Mouse (Mus musculus) kidney, adult 8-10 months (tissue): Measurements from ENCODE around the gene Ephx1.
"Not testable (repeated sequence)": the region's sequence is repeated elsewhere in the genome, so short reads cannot be mapped to it uniquely, and the experiment has no call there.

Experiments used
- DNase-seq, 2 experiments: peaks; one replicate each; pipeline ENCODE4 v3.0.0; 2022

Ephx1 gene

DNA sequence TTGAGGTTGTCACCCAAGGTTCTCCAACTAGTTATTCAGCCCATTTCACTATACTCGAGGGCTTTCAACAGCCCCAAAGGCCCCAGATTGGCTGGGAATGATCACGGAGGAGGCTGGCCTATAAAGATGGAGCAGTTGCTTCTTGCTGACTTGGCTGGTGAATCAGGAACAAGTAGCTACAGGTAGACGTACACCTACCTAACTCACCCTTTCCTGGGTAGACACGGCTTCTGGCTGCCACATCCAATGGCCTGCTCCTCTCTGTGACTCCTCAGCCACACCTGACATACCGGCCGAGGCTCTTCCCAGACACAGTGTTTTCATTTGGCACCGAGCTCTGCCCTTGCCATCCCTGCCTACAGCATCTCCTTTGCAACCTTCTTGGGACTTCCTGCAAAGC is 53.4 kb downstream of the Ephx1 start:
- DNase-seq, result no peak

DNA sequence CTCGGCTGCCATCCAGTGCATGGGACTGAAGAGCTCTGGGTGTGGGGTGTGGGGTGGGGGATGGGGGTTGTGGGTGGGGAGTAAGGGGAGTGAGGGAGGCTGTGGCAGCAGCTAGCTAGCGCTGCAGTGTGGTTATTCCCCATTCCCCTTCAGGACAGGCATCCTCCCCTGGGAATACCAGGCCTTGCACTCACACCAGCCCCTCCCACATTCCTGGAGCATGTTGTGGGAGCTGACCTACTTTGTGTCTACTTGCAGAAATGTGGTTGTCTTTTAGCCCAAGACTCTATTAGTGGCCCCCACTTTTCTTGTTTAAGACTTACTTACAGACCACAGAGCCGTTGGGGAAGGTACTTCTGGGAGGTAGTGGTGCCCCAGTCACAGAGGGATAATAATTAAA is 54.2 kb downstream of the Ephx1 start:
- DNase-seq, result no peak

DNA sequence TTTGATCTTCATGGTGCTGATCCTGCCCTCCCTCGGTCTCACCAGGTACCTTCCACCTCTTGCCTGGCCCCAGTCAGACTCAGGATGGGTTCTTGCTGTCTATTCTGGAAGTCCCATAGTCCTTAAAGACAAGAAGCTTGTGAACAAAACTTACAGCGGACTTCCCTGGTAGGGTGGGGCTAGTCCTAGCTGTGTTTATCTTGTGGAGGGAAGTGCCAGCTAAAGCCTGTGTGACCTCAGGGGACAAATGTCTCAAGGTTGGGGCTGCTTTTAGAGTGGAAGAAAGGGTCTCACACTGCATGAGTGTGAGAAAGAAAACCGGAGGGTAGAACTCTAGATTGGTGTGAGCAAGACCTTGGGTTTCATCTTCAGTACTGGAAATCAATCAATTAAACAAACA is 54.9 kb downstream of the Ephx1 start:
- no peak for DNase-seq

DNA sequence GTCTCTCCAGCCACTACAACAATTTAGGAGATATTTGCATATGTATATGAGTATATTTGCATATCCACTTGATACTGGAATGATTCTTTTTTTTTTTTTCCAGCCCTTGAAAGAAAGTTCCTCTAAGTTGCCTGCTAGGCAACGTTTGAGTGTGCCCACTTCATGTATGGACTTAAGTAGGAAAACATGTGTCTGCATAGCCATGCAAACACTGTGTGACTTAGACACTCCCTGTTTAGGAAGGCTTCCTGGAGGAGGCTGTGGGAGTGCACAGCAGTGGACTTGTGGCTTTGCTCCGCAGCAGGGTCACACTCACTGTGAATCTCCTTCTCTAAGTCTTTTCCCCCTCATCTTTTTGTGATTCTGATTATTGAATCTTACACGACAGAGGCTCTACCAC is 61.9 kb downstream of the Ephx1 start:
- DNase-seq, result no peak

DNA sequence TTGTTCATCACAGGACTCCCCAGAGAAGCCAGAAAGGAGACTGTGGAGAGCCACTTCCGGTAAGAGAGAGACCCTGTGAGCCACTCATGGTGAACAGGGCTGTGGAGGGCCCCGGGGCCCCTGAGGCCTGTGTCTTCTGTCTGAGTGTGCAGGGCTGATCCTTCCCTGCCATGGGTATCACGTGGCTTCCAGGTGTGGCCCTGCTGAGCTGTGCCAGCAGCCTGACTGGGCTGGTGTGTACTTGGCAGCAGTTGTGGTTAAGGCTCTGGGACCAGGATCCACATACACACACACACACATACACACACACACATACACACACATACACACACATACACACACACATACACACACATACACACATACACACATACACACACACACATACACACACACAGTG is 62.7 kb downstream of the Ephx1 start:
- no peak for DNase-seq

DNA sequence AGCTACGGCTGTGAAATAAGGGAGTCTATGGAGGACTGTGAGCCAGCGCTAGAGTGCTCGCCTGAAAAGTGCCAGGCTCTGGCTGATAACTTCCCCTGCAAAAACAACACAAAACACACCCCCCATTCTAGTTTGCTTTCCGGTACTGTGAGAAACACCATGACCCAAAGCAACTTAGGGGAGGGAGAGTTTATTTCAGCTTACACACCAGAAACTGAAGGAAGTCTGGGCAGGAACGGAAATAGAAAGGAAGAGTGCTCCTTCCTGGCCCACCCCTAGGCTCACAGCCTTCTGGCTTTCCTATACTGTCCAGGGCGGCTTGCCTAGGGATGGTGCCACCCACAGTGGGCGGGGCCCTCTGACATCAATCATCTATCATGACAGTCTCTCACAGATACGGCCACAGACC is 63.7 kb downstream of the Ephx1 start:
- DNase-seq, result peak; percentile 65 to 74

GRCm38 (mm10) chr1:180956401-180956800 is 64.3 kb downstream of the Ephx1 start:
- no peak for DNase-seq

DNA sequence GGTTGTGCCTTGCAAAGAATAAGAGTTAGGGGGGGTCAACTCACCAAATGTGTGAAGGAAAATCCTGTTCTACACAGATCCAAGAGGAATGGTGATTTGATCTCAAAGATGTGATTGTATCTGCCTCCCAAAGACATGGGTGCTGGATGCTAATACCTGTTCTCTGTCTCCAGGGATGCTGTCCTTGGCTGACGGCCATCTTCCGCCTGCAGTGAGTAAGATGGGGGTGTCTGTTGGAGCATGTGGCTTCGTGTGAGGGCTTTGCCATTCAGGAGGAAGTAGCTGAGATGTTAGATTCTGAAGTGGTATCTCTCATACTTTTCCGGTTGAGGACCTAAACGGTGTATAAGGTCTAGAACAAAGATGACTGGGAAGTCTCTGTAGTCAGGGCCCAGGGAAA is 67.9 kb downstream of the Ephx1 start:
- no peak for DNase-seq

DNA sequence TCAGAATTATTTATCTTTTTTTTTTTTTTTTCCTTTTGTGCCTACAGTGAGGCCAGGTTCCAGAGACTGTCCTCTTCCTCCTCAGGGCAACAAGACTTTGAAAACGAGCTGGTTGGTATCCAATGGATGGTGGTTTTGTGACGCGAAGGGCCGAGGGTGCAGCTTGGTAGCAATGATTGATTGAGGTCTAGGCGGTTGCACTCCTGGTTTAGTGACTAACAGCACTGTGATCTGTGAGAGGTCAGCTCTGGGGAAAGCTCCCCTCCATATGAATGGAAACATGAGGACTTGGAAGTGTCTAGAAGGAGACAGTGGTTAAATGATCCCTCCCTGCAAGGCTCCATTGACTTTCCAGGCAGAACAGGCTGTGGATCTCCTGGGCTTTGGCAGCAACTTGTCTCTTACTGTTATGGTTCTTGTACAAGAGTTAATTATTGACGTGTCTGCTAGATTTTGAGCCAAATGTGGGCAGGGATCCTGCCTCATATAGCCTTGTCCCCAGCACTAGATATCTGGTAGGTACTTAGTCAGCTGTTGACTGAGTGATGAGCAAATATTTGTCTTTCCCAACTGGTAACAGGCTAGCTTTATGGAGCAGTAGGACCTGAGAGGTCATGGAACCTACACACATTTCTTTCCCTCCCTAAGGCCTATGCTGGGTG is 68.5 kb downstream of the Ephx1 start:
- DNase-seq, result peak; percentile 48 to 79

- no peak for DNase-seq
These were observed 74.3 kb downstream of the Ephx1 start for GRCm38 (mm10) chr1:180946448-180946847.

GRCm38 (mm10) chr1:180945001-180945980 is 75.4 kb downstream of the Ephx1 start:
- peak; percentile 31 to 35 for DNase-seq

DNA sequence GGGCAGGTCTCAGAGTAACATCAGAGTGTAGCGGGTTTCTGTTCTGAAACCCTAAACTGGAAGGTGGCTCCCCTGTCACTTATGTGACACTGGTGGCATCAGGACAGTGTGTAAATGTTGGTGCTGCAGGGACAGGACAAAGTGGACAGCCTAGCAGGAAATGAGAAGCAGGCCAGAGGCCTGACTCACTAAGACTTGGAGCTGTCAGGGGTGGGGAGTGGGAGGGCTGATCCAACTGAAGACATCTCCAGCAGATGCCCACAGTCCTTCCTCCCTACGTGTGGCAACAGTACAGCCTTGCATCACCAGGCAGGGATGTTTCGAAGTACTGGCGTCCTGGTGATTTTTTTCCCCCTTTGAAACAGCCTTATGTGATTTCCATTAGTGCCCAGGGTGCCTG is 76.2 kb downstream of the Ephx1 start:
- no peak for DNase-seq

GRCm38 (mm10) chr1:180943896-180944295 is 76.8 kb downstream of the Ephx1 start:
- no peak for DNase-seq

GRCm38 (mm10) chr1:180943032-180943644 is 77.6 kb downstream of the Ephx1 start:
- DNase-seq, result no peak

DNA sequence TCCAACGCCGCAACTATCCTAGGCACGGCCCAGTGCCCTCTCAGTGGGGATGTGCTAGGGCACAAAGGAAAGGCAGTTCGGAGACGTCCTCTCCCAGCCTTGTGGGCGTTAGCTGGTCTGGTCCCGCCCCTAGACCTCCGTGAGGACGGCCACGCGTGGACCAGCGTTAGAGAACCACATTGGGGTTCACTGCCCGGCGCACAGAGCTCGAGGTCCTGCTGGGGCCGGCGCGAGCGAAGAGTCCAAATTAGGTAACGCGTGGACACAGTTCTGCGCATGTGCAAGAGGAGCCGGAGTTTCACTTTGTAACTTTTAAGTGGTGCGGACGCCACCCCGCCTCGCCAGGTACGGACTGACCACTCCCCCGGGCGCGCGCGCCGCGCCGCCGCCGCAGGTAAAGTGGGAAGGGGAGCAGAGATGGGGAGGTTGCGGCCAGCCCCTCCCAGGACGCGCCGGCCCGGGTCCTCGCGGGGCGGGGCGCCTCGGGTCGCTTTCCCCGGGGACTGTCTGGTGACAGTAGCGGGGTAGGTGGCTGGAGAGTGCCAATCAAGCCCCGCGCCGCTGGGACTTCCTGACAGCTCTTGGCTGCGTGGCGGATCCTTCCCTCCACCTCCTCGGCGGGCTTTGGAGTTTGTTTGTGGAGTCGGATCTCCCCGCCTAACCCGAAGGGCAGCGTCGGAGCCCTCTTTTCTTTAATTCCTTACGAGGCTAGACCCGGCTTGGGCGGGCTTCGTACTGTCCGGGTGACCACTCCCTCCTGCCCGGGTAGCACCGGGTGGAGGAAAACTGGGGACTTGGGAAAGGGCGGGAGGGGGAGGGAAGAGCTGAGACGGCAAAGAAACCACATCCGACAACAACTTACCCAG is 78.3 kb downstream of the Ephx1 start, which contains the start of gene Tmem63a:
Gene Tmem63a, plus strand, starts transcription at position 179 of the 866 bp plus-strand sequence.
- DNase-seq, result peak; percentile 80 to 87

DNA sequence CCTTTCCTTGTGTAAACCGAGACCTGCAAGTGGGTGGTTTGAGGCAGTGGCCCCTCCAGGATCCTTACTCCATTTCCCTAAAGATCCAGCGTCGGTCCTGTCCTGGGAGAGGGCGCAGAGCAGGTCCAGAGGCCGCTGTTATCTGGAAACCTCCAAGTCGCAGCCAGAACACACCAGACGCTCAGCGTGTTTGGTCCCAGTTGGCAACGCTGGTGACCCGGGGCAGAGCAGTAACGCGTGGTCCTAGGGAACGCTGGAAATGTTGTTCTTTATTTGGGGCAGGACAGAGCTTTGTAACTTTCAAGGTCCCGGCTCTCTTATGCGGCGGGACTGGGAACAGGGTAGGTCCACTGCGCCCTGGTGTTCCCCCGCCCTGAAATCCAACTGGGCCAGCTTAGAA is 79.0 kb downstream of the Ephx1 start:
- DNase-seq, result no peak

GRCm38 (mm10) chr1:180940776-180941460 is 79.8 kb downstream of the Ephx1 start:
- no peak for DNase-seq

DNA sequence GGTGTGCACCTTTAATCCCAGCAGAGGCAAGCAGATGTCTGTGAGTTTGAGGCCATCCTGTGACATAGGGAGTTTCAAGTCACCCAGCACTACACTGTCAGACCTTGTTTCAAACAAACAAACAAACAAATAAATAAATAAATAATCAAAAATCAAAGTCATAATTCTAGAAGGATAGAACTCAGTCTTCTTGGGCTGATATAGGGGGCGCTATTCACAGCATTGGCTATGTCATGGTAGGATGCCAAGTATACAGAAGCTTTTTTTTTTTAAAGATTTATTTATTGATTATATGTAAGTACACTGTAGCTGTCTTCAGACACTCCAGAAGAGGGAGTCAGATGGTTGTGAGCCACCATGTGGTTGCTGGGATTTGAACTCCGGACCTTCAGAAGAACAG is 81.9 kb downstream of the Ephx1 start:
- DNase-seq, result not testable (repeated sequence)

- DNase-seq, result not testable (repeated sequence)
These were observed 83.1 kb downstream of the Ephx1 start for GRCm38 (mm10) chr1:180937631-180938030.

- DNase-seq, result not testable (repeated sequence)
These were observed 83.9 kb downstream of the Ephx1 start for GRCm38 (mm10) chr1:180936610-180937398.
